Mouse (Mus musculus) heart, embryonic 12.5 days (tissue): Measurements from ENCODE around the gene Cdc42se2. TPM values are rescaled to one million over a fixed set of nuclear protein-coding genes. Genes with fewer than 3 reads are reported as not detected.

Experiments used
- ATAC-seq: fragments of 200-750 bp; cut with Nextera tagmentation; 2 replicates; pipeline ENCODE4 v1.8.0; 2017; ENCODE audit warnings: moderate TSS enrichment, moderate library complexity; ENCODE audit not compliant: insufficient number of reproducible peaks, low FRiP score
- H3K27ac ChIP-seq: fragments of 300-500 bp; sonication (generic); 2 replicates; pipeline ENCODE4 v1.5.1; 2016; ENCODE audit warnings: mild to moderate bottlenecking, moderate library complexity; ENCODE audit not compliant: poor library complexity, severe bottlenecking
- H3K27me3 ChIP-seq: fragments of 300-500 bp; sonication (generic); replicated peaks from 2 replicates; pipeline ENCODE4 v1.6.1; 2016; ENCODE audit warnings: mild to moderate bottlenecking, moderate library complexity
- H3K36me3 ChIP-seq: fragments of 300-500 bp; sonication (generic); 2 replicates; pipeline ENCODE4 v1.6.1; 2016; ENCODE audit warnings: mild to moderate bottlenecking, moderate library complexity
- H3K4me1 ChIP-seq: fragments of 300-500 bp; sonication (generic); replicated peaks from 2 replicates; pipeline ENCODE4 v1.6.1; 2016; ENCODE audit warnings: mild to moderate bottlenecking
- H3K4me2 ChIP-seq: fragments of 300-500 bp; sonication (generic); 2 replicates; pipeline ENCODE4 v1.6.1; 2016; ENCODE audit warnings: mild to moderate bottlenecking, moderate library complexity
- H3K4me3 ChIP-seq: fragments of 300-500 bp; sonication (generic); 2 replicates; pipeline ENCODE4 v1.5.1; 2016; ENCODE audit warnings: mild to moderate bottlenecking
- H3K9ac ChIP-seq: fragments of 300-500 bp; sonication (generic); 2 replicates; pipeline ENCODE4 v1.6.1; 2016; ENCODE audit warnings: mild to moderate bottlenecking, moderate library complexity
- H3K9me3 ChIP-seq: fragments of 300-500 bp; sonication (generic); replicated peaks from 2 replicates; pipeline ENCODE4 v1.6.1; 2016; ENCODE audit warnings: mild to moderate bottlenecking, moderate library complexity
- WGBS: fragments of 180-500 bp; shearing (Covaris S2); methylation state at CpG from one replicate; pipeline ENCODE4 v1.1.7; 2016; 5-methylcytosine and 5-hydroxymethylcytosine counted together
- polyA plus RNA-seq: library from polyadenylated mRNA; unstranded; fragments of >200 nt; fragmentation: Nextera tagmentation; extraction: Ambion mirVana; gene quantifications from 2 replicates; pipeline ENCODE4 v1.2.1, GENCODE M21; 2016

The Cdc42se2 gene
- polyA plus RNA-seq, 1 experiment from 2014 or later: 68.9 TPM

GRCm38 (mm10) chr11:54794678-54795077, 7.2 kb upstream of the Cdc42se2 start:
- H3K9me3 ChIP-seq: no peaks in the 10 kb centered on the region
- H3K27me3 ChIP-seq: no peaks in the 10 kb centered on the region
- 82% methylated on average over 3 of the region's 3 CpGs for WGBS
- H3K36me3 ChIP-seq: no peaks in the 10 kb centered on the region
- H3K4me1 ChIP-seq: 0 out of 2 replicates have a peak, but pooled peaks cover 5% of the 10 kb centered on the region
- no peak overlapping the region for H3K9ac ChIP-seq
- H3K4me2 ChIP-seq: no peak overlapping the region
- ATAC-seq: no peak
- H3K4me3 ChIP-seq: no peak overlapping the region
- no peak overlapping the region for H3K27ac ChIP-seq

GRCm38 (mm10) chr11:54793173-54793572, 5.7 kb upstream of the Cdc42se2 start:
- H3K4me2 ChIP-seq: no peak overlapping the region
- no peak overlapping the region for H3K4me3 ChIP-seq
- H3K9ac ChIP-seq: no peak overlapping the region
- 71% methylated on average over 1 of the region's 1 CpGs for WGBS
- no peak for ATAC-seq
- no peaks in the 10 kb centered on the region for H3K36me3 ChIP-seq
- no peaks in the 10 kb centered on the region for H3K9me3 ChIP-seq
- H3K27ac ChIP-seq: no peak overlapping the region
- H3K4me1 ChIP-seq: 0 out of 2 replicates have a peak, but pooled peaks cover 5% of the 10 kb centered on the region
- H3K27me3 ChIP-seq: no peaks in the 10 kb centered on the region

GRCm38 (mm10) chr11:54791458-54791857, 4.0 kb upstream of the Cdc42se2 start:
- Histone ChIP-seq H3K4me3 (no peak overlapping the region), H3K9ac (no peak overlapping the region), H3K27me3 (no peaks in the 10 kb centered on the region), H3K4me2 (no peak overlapping the region), H3K9me3 (no peaks in the 10 kb centered on the region), H3K4me1 (peaks cover 5% of the 10 kb centered on the region; the same call in 1 of the 2 replicates), H3K36me3 (no peaks in the 10 kb centered on the region), H3K27ac (no peak overlapping the region)
- ATAC-seq: no peak
- WGBS: 88% methylated on average over 4 of the region's 4 CpGs

GRCm38 (mm10) chr11:54786858-54787487, 502 bp downstream of the Cdc42se2 start:
- Histone ChIP-seq H3K4me3 (peak overlapping the region; percentile 97), H3K9ac (peak overlapping the region; percentile 95), H3K9me3 (no peaks in the 10 kb centered on the region), H3K4me2 (peak overlapping the region; percentile 69), H3K27me3 (no peaks in the 10 kb centered on the region), H3K27ac (peak overlapping the region; percentile 97), H3K36me3 (peaks cover 3% of the 10 kb centered on the region; the same call in 1 of the 2 replicates), H3K4me1 (peaks cover 10% of the 10 kb centered on the region; the same call in 1 of the 2 replicates)
- 0% methylated on average over 47 of the region's 54 CpGs for WGBS
- ATAC-seq: peak; percentile 76

- WGBS: 81% methylated on average over 3 of the region's 3 CpGs
- Histone ChIP-seq H3K9ac (no peak overlapping the region), H3K36me3 (peaks cover 3% of the 10 kb centered on the region; the same call in 1 of the 2 replicates), H3K4me3 (no peak overlapping the region), H3K4me1 (peaks cover 10% of the 10 kb centered on the region; the same call in 1 of the 2 replicates), H3K9me3 (no peaks in the 10 kb centered on the region), H3K27me3 (no peaks in the 10 kb centered on the region), H3K4me2 (no peak overlapping the region), H3K27ac (no peak overlapping the region)
- no peak for ATAC-seq
Measured at GRCm38 (mm10) chr11:54785566-54785965, 1.9 kb downstream of the Cdc42se2 start.

GRCm38 (mm10) chr11:54784436-54784835, 3.0 kb downstream of the Cdc42se2 start:
- Histone ChIP-seq H3K4me3 (no peak overlapping the region), H3K36me3 (peaks cover 3% of the 10 kb centered on the region; the same call in 1 of the 2 replicates), H3K4me2 (no peak overlapping the region), H3K9me3 (no peaks in the 10 kb centered on the region), H3K27ac (no peak overlapping the region), H3K27me3 (no peaks in the 10 kb centered on the region), H3K4me1 (peaks cover 13% of the 10 kb centered on the region; the same call in 1 of the 2 replicates), H3K9ac (no peak overlapping the region)
- 87% methylated on average over 3 of the region's 3 CpGs for WGBS
- ATAC-seq: no peak

- no peaks in the 10 kb centered on the region for H3K9me3 ChIP-seq
- WGBS: 91% methylated on average over 6 of the region's 6 CpGs
Measured at GRCm38 (mm10) chr11:54782253-54782652, 5.2 kb downstream of the Cdc42se2 start.

GRCm38 (mm10) chr11:54779946-54780345, 7.5 kb downstream of the Cdc42se2 start:
- Histone ChIP-seq H3K27me3 (no peaks in the 10 kb centered on the region), H3K4me3 (no peak overlapping the region), H3K4me2 (no peak overlapping the region), H3K36me3 (no peaks in the 10 kb centered on the region), H3K9ac (no peak overlapping the region), H3K4me1 (peaks cover 36% of the 10 kb centered on the region), H3K9me3 (no peaks in the 10 kb centered on the region), H3K27ac (no peak overlapping the region)
- no peak for ATAC-seq
- 82% methylated on average over 1 of the region's 1 CpGs for WGBS

More at GRCm38 (mm10) chr11:54782253-54782652, 5.2 kb downstream of the Cdc42se2 start:
- H3K27me3 ChIP-seq: no peaks in the 10 kb centered on the region
- H3K27ac ChIP-seq: no peak overlapping the region
- peaks cover 26% of the 10 kb centered on the region for H3K4me1 ChIP-seq
- H3K9ac ChIP-seq: no peak overlapping the region
- no peak overlapping the region for H3K4me2 ChIP-seq
- no peak for ATAC-seq
- H3K4me3 ChIP-seq: no peak overlapping the region
- peaks cover 3% of the 10 kb centered on the region; the same call in 1 of the 2 replicates for H3K36me3 ChIP-seq

GRCm38 (mm10) chr11:54778131-54778844, 9.2 kb downstream of the Cdc42se2 start:
- no peak overlapping the region for H3K9ac ChIP-seq
- H3K9me3 ChIP-seq: no peaks in the 10 kb centered on the region
- no peak for ATAC-seq
- H3K36me3 ChIP-seq: no peaks in the 10 kb centered on the region
- H3K4me3 ChIP-seq: no peak overlapping the region
- no peak overlapping the region for H3K4me2 ChIP-seq
- H3K27ac ChIP-seq: peak overlapping the region; percentile 30; the same call in 1 of the 2 replicates
- no peaks in the 10 kb centered on the region for H3K27me3 ChIP-seq
- WGBS: 24% methylated on average over 1 of the region's 1 CpGs
- peaks cover 46% of the 10 kb centered on the region for H3K4me1 ChIP-seq

- no peaks in the 10 kb centered on the region for H3K27me3 ChIP-seq
- no peak overlapping the region for H3K27ac ChIP-seq
- no peak overlapping the region for H3K4me2 ChIP-seq
- WGBS: 64% methylated on average over 6 of the region's 6 CpGs
- no peak for ATAC-seq
- no peaks in the 10 kb centered on the region for H3K9me3 ChIP-seq
- H3K9ac ChIP-seq: no peak overlapping the region
- H3K36me3 ChIP-seq: no peaks in the 10 kb centered on the region
- peaks cover 50% of the 10 kb centered on the region for H3K4me1 ChIP-seq
- H3K4me3 ChIP-seq: no peak overlapping the region
Measured at GRCm38 (mm10) chr11:54777387-54778130, 9.9 kb downstream of the Cdc42se2 start.
